Mouse (Mus musculus) CH12.LX (cell line): ENCODE measurements around the gene Ccdc137. TPM values are rescaled to one million over a fixed set of nuclear protein-coding genes. Genes with fewer than 3 reads are reported as not detected.

Experiments
- DNase-seq: peaks from one replicate; pipeline ENCODE4 v3.0.0-alpha.2; 2013; ENCODE audit errors: extremely low read depth
- H3K27ac ChIP-seq: 2 replicates; pipeline ENCODE4 v1.5.1; 2012; ENCODE audit warnings: low read depth, mild to moderate bottlenecking, control low read depth, moderate library complexity; ENCODE audit not compliant: insufficient read depth
- H3K27me3 ChIP-seq: replicated peaks from 2 replicates; pipeline ENCODE3; 2012; ENCODE audit warnings: inconsistent platforms
- H3K36me3 ChIP-seq, 2 experiments: replicated peaks in 1 of 2; 2 replicates each; pipeline versions ENCODE3 to v1.6.1; 2012; ENCODE audit warnings: inconsistent platforms in 1 of 2, low read length in 1 of 2, mild to moderate bottlenecking in 1 of 2, mixed read lengths in 1 of 2, moderate library complexity in 1 of 2; ENCODE audit not compliant: control insufficient read depth in 1 of 2, insufficient read depth in 1 of 2
- H3K4me1 ChIP-seq, 2 experiments: 2 replicates each; pipeline ENCODE4 v1.6.1; 2012; ENCODE audit warnings: inconsistent platforms in 1 of 2, moderate library complexity in 1 of 2; ENCODE audit not compliant: insufficient read depth in 2 of 2, control insufficient read depth in 1 of 2
- H3K4me2 ChIP-seq: 2 replicates; pipeline ENCODE4 v1.6.1; 2012; ENCODE audit warnings: low read depth, mild to moderate bottlenecking, control low read depth; ENCODE audit not compliant: poor library complexity, insufficient read depth, severe bottlenecking
- H3K4me3 ChIP-seq, 3 experiments: fragments of 150-350 bp in 1 of 3; sonication (generic) in 1 of 3; replicated peaks in 1 of 3; 2 replicates each; pipeline versions ENCODE3 to v1.5.1; 2011 to 2012; ENCODE audit warnings: low read depth in 2 of 3, low read length in 2 of 3, mild to moderate bottlenecking in 2 of 3, moderate library complexity in 2 of 3, control low read depth in 1 of 3, improper control_type of control experiment in 1 of 3, inconsistent platforms in 1 of 3, mixed read lengths in 1 of 3; ENCODE audit not compliant: poor library complexity in 1 of 3
- H3K79me2 ChIP-seq: replicated peaks from 2 replicates; pipeline ENCODE4 v1.6.1; 2012; ENCODE audit warnings: mild to moderate bottlenecking, moderate library complexity; ENCODE audit not compliant: control insufficient read depth, poor library complexity, insufficient read depth, severe bottlenecking; ENCODE audit errors: extremely low read depth
- H3K9ac ChIP-seq: 2 replicates; pipeline ENCODE4 v1.6.1; 2012; ENCODE audit warnings: low read depth, mild to moderate bottlenecking, control low read depth, moderate library complexity; ENCODE audit not compliant: insufficient read depth
- H3K9me3 ChIP-seq: replicated peaks from 2 replicates; pipeline ENCODE3; 2012; ENCODE audit warnings: low read length, inconsistent platforms, mixed read lengths
- BHLHE40 ChIP-seq: IDR thresholded peaks from 2 replicates; pipeline ENCODE4 v1.6.1; 2011; ENCODE audit warnings: mild to moderate bottlenecking, low read depth, low read length, improper control_type of control experiment
- CHD1 ChIP-seq: IDR thresholded peaks from 2 replicates; pipeline ENCODE4 v1.6.1; 2012; ENCODE audit warnings: low read depth, low read length, improper control_type of control experiment, inconsistent platforms
- CHD2 ChIP-seq: IDR thresholded peaks from 2 replicates; pipeline ENCODE4 v1.6.1; 2011; ENCODE audit warnings: low read length, improper control_type of control experiment
- CTCF ChIP-seq, 2 experiments: IDR thresholded peaks in 1 of 2; conservative IDR thresholded peaks in 1 of 2; 2 replicates each; pipeline ENCODE4 v1.5.1; 2011 to 2012; ENCODE audit warnings: low read depth in 2 of 2, low read length in 2 of 2, improper control_type of control experiment in 1 of 2, inconsistent platforms in 1 of 2, mild to moderate bottlenecking in 1 of 2, moderate library complexity in 1 of 2
- E2F4 ChIP-seq: IDR thresholded peaks from 2 replicates; pipeline ENCODE4 v1.6.1; 2011; ENCODE audit warnings: low read depth, low read length, improper control_type of control experiment; ENCODE audit not compliant: insufficient replicate concordance
- ELF1 ChIP-seq: IDR thresholded peaks from 2 replicates; pipeline ENCODE4 v1.6.1; 2014; ENCODE audit warnings: low read depth, mild to moderate bottlenecking, inconsistent platforms, low read length, improper control_type of control experiment
- EP300 ChIP-seq: IDR thresholded peaks from 2 replicates; pipeline ENCODE4 v1.6.1; 2011; ENCODE audit warnings: low read length, improper control_type of control experiment
- ETS1 ChIP-seq: conservative IDR thresholded peaks from 2 replicates; pipeline ENCODE4 v1.6.1; 2012; ENCODE audit warnings: low read depth, mild to moderate bottlenecking, inconsistent platforms, low read length, improper control_type of control experiment, moderate library complexity
- GABPA ChIP-seq: IDR thresholded peaks from 2 replicates; pipeline ENCODE4 v1.6.1; 2012; ENCODE audit warnings: low read depth, low read length, improper control_type of control experiment, inconsistent platforms; ENCODE audit not compliant: insufficient replicate concordance
- HCFC1 ChIP-seq: IDR thresholded peaks from 2 replicates; pipeline ENCODE4 v1.6.1; 2012; ENCODE audit warnings: low read depth, mild to moderate bottlenecking, inconsistent platforms, low read length, improper control_type of control experiment
- IRF4 ChIP-seq: IDR thresholded peaks from 2 replicates; pipeline ENCODE4 v1.6.1; 2014; ENCODE audit warnings: low read depth, mild to moderate bottlenecking, inconsistent platforms, low read length, improper control_type of control experiment
- JUN ChIP-seq: IDR thresholded peaks from 2 replicates; pipeline ENCODE4 v1.6.1; 2011; ENCODE audit warnings: low read depth, mild to moderate bottlenecking, low read length, improper control_type of control experiment, moderate library complexity; ENCODE audit not compliant: insufficient read depth
- JUND ChIP-seq: conservative IDR thresholded peaks from 2 replicates; pipeline ENCODE4 v1.6.1; 2011; ENCODE audit warnings: low read depth, low read length, improper control_type of control experiment
- KAT2A ChIP-seq: IDR thresholded peaks from 2 replicates; pipeline ENCODE4 v1.6.1; 2012; ENCODE audit warnings: low read length, improper control_type of control experiment, inconsistent platforms; ENCODE audit not compliant: insufficient replicate concordance
- MAFK ChIP-seq: IDR thresholded peaks from 2 replicates; pipeline ENCODE4 v1.6.1; 2011; ENCODE audit warnings: low read length, improper control_type of control experiment; ENCODE audit not compliant: insufficient replicate concordance
- MAX ChIP-seq: IDR thresholded peaks from 2 replicates; pipeline ENCODE4 v1.6.1; 2011; ENCODE audit warnings: low read length, improper control_type of control experiment
- MAZ ChIP-seq: IDR thresholded peaks from 2 replicates; pipeline ENCODE4 v1.6.1; 2012; ENCODE audit warnings: low read depth, mild to moderate bottlenecking, inconsistent platforms, low read length, improper control_type of control experiment, moderate library complexity
- MEF2A ChIP-seq: IDR thresholded peaks from 2 replicates; pipeline ENCODE4 v1.6.1; 2014; ENCODE audit warnings: low read depth, mild to moderate bottlenecking, inconsistent platforms, low read length, improper control_type of control experiment, borderline replicate concordance
- MXI1 ChIP-seq: IDR thresholded peaks from 2 replicates; pipeline ENCODE4 v1.6.1; 2011; ENCODE audit warnings: mild to moderate bottlenecking, low read depth, low read length, improper control_type of control experiment
- MYC ChIP-seq: IDR thresholded peaks from 2 replicates; pipeline ENCODE4 v1.6.1; 2011; ENCODE audit warnings: low read depth, mild to moderate bottlenecking, improper control_type of control experiment, low read length
- NELFE ChIP-seq: IDR thresholded peaks from 2 replicates; pipeline ENCODE4 v1.6.1; 2011; ENCODE audit warnings: low read depth, low read length, improper control_type of control experiment
- NRF1 ChIP-seq: IDR thresholded peaks from 2 replicates; pipeline ENCODE4 v1.6.1; 2014; ENCODE audit warnings: low read depth, mild to moderate bottlenecking, inconsistent platforms, low read length, improper control_type of control experiment, moderate library complexity
- PAX5 ChIP-seq: IDR thresholded peaks from 2 replicates; pipeline ENCODE4 v1.6.1; 2012; ENCODE audit warnings: low read length, inconsistent platforms, mixed read lengths
- POLR2A ChIP-seq: IDR thresholded peaks from 2 replicates; pipeline ENCODE4 v1.6.1; 2011; ENCODE audit warnings: low read depth, mild to moderate bottlenecking, improper control_type of control experiment, low read length
- POLR2AphosphoS2 ChIP-seq: IDR thresholded peaks from 2 replicates; pipeline ENCODE4 v1.6.1; 2011; ENCODE audit warnings: low read depth, low read length, improper control_type of control experiment
- RAD21 ChIP-seq: IDR thresholded peaks from 2 replicates; pipeline ENCODE4 v1.6.1; 2011; ENCODE audit warnings: low read depth, mild to moderate bottlenecking, low read length, improper control_type of control experiment, moderate library complexity
- RCOR1 ChIP-seq: conservative IDR thresholded peaks from 2 replicates; pipeline ENCODE4 v1.6.1; 2012; ENCODE audit warnings: low read depth, mild to moderate bottlenecking, inconsistent platforms, low read length, improper control_type of control experiment
- SIN3A ChIP-seq: IDR thresholded peaks from 2 replicates; pipeline ENCODE4 v1.6.1; 2012; ENCODE audit warnings: low read length, improper control_type of control experiment, inconsistent platforms
- TBP ChIP-seq: conservative IDR thresholded peaks from 2 replicates; pipeline ENCODE4 v1.6.1; 2011; ENCODE audit warnings: low read depth, low read length, improper control_type of control experiment
- TCF12 ChIP-seq: IDR thresholded peaks from 2 replicates; pipeline ENCODE4 v1.6.1; 2014; ENCODE audit warnings: low read depth, mild to moderate bottlenecking, inconsistent platforms, low read length, improper control_type of control experiment
- UBTF ChIP-seq: IDR thresholded peaks from 2 replicates; pipeline ENCODE4 v1.6.1; 2012; ENCODE audit warnings: low read depth, mild to moderate bottlenecking, inconsistent platforms, low read length, improper control_type of control experiment, moderate library complexity
- USF1 ChIP-seq: IDR thresholded peaks from 2 replicates; pipeline ENCODE4 v1.6.1; 2014; ENCODE audit warnings: low read depth, mild to moderate bottlenecking, inconsistent platforms, low read length, improper control_type of control experiment
- USF2 ChIP-seq: conservative IDR thresholded peaks from 2 replicates; pipeline ENCODE4 v1.6.1; 2011; ENCODE audit warnings: low read depth, low read length, improper control_type of control experiment
- ZC3H11A ChIP-seq: IDR thresholded peaks from 2 replicates; pipeline ENCODE4 v1.6.1; 2012; ENCODE audit warnings: low read depth, mild to moderate bottlenecking, inconsistent platforms, low read length, improper control_type of control experiment
- ZKSCAN1 ChIP-seq: IDR thresholded peaks from 2 replicates; pipeline ENCODE4 v1.6.1; 2012; ENCODE audit warnings: low read depth, inconsistent platforms, low read length, improper control_type of control experiment, borderline replicate concordance
- ZMIZ1 ChIP-seq: IDR thresholded peaks from 2 replicates; pipeline ENCODE4 v1.6.1; 2012; ENCODE audit warnings: low read depth, mild to moderate bottlenecking, inconsistent platforms, low read length, improper control_type of control experiment
- ZNF384 ChIP-seq: IDR thresholded peaks from 2 replicates; pipeline ENCODE4 v1.6.1; 2012; ENCODE audit warnings: low read depth, low read length, improper control_type of control experiment, inconsistent platforms
- dilution Hi-C: fragments of 300-500 bp; cut with MboI; formaldehyde crosslinking; loops from 2 replicates; pipeline ENCODE4 v1.14.3; 2020; ENCODE audit warnings: low sequenced_read_pairs; ENCODE audit not compliant: extremely low pct_unique_long_range_greater_than_20kb, extremely low pct_ligation_motif_present
- in situ Hi-C: fragments of 300-500 bp; cut with MboI; formaldehyde crosslinking; loops from 3 replicates; pipeline ENCODE4 v1.14.3; 2019; ENCODE audit warnings: low sequenced_read_pairs, low pct_ligation_motif_present, low pct_unique_long_range_greater_than_20kb, mixed read lengths
- polyA plus RNA-seq: library from polyadenylated mRNA; unstranded; fragments of >175 nt; gene quantifications from 2 replicates; pipeline ENCODE4 v1.2.1, GENCODE M21; 2012; ENCODE audit warnings: low read depth; ENCODE audit not compliant: insufficient read length
- total RNA-seq, 2 experiments: library from RNA; depleted of rRNA; stranded (reverse); fragments of 300-350 nt in 1 of 2; fragments of >200 nt in 1 of 2; gene quantifications; 2 replicates each; pipeline ENCODE4 v1.2.3; 2012 to 2014

The Ccdc137 gene
- 30.1 and 43.9 TPM in 2 replicates for total RNA-seq (2012; rRNA removed)
- total RNA-seq (2014; rRNA removed) = 54.6 and 61.1 TPM in 2 replicates
- 70.4 and 104 TPM in 2 replicates for polyA plus RNA-seq

DNA sequence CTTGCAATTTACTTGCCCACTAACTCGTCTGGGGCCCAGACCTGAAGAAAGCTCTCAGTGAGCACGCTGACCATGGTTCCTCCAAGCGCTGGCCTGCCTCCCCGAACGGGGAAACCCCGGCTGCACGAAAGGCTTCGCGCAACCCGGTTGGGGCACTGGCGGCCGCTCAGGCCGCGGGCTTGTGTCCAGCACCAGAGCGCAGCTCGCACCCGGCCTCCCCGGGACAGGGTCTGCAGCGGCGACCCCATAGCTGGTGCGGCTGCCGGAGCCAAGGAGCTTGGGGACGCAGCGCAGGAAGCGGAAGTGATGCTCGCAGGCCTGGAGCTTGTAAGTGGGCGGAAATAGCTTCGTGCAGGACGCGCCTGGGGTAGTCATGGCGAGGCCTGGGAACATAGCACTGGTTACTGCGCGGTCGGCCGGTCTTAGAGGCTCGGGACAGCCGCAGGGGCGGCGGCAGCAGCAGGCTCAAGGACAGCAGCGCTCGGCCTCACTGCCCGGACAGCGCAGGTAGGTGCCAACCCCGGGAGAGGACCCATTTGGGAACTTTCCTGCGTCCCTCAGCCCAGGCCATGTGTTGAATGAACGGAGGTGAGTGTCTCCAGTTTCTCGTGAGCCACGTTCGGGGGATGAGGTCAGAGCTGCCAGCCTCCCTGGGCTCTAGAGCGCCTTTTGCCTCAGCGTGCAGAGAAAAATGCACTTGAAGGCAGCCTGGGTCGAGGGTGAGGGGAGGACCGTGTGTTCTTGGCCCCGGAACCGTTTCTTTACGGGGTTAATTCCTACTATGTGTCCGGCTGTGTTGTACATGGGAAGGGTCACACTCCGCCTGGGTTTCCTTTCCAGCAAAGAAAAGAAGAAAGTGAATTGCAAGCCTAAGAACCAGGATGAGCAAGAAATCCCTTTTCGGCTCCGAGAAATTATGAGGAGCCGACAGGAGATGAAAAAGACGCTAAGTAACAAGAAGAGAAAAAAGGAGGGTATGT lies at the start of gene Ccdc137, which contains the start of gene Oxld1:
TSS of gene Ccdc137 (plus strand) at position 344 of the 980 bp plus-strand sequence.
TSS of gene Oxld1 (minus strand) at position 297 of the 980 bp plus-strand sequence.
- Histone ChIP-seq H3K9me3 (no peaks in the 10 kb centered on the region), H3K36me3 (peaks cover 37 to 61% of the 10 kb centered on the region in 2 experiments), H3K4me3 (peak within 1 kb of the TSS; percentile 82 to 100 (median 85)), H3K4me1 (peaks cover 9 to 26% of the 10 kb centered on the region in 2 experiments), H3K79me2 (peaks cover 23% of the 10 kb centered on the region), H3K27me3 (no peaks in the 10 kb centered on the region), H3K4me2 (peak within 1 kb of the TSS; percentile 56), H3K9ac (peak within 1 kb of the TSS; percentile 66), H3K27ac (peak within 1 kb of the TSS; percentile 23; the same call in 1 of the 2 replicates)
- in situ Hi-C loops (no loop called here), dilution Hi-C loops (no loop called here)
- peak; percentile 90 for DNase-seq
- no peak for TF ChIP-seq CHD2
- no peak for TF ChIP-seq MAZ
- no peak for TF ChIP-seq E2F4
- no peak for TF ChIP-seq USF2
- TF ChIP-seq POLR2A = peak; percentile 94
- no peak for TF ChIP-seq CHD1
- peak; percentile 97 for TF ChIP-seq NELFE
- TF ChIP-seq JUN = no peak
- peak; percentile 87 for TF ChIP-seq HCFC1
- no peak for TF ChIP-seq ETS1
- no peak for TF ChIP-seq CTCF (conservative IDR thresholded peaks at IDR 0.05 in 1 of 2, IDR thresholded peaks at IDR 0.05 in 1 of 2; ENCODE audit: low read depth in 2 of 2, low read length in 2 of 2)
- no peak for TF ChIP-seq EP300
- no peak for TF ChIP-seq BHLHE40
- peak; percentile 98 for TF ChIP-seq SIN3A
- peak; percentile 72; the same call in 1 of the 2 replicates for TF ChIP-seq POLR2AphosphoS2
- TF ChIP-seq MXI1 = peak; percentile 96
- TF ChIP-seq MAFK = no peak
- no peak for TF ChIP-seq ZC3H11A
- TF ChIP-seq TCF12 = peak; percentile 92
- TF ChIP-seq UBTF = peak; percentile 84; the same call in 1 of the 2 replicates
- no peak for TF ChIP-seq RAD21
- no peak; the same call in 1 of the 2 replicates for TF ChIP-seq IRF4
- peak; percentile 47 for TF ChIP-seq NRF1
- TF ChIP-seq ELF1 = peak; percentile 96
- TF ChIP-seq KAT2A = peak; percentile 76; the same call in 1 of the 2 replicates
- no peak for TF ChIP-seq PAX5
- TF ChIP-seq RCOR1 = no peak
- no peak for TF ChIP-seq GABPA
- peak; percentile 87; the same call in 1 of the 2 replicates for TF ChIP-seq MYC
- TF ChIP-seq ZMIZ1 = peak; percentile 94
- peak; percentile 60 for TF ChIP-seq MEF2A
- peak; percentile 51; the same call in 1 of the 2 replicates for TF ChIP-seq ZKSCAN1
- no peak for TF ChIP-seq JUND
- TF ChIP-seq TBP = peak; percentile 85
- no peak for TF ChIP-seq USF1
- no peak for TF ChIP-seq ZNF384
- TF ChIP-seq MAX = peak; percentile 84
